Mouse (Mus musculus) layer of hippocampus, adult 11-12 months (tissue): ENCODE measurements around the gene Thumpd1.
A peak's percentile ranks its signal among the peaks of the same experiment; 100 is the strongest.

Experiments used
- DNase-seq: peaks from one replicate; pipeline ENCODE4 v3.0.0; 2022; ENCODE audit warnings: low spot score

Gene Thumpd1

DNA sequence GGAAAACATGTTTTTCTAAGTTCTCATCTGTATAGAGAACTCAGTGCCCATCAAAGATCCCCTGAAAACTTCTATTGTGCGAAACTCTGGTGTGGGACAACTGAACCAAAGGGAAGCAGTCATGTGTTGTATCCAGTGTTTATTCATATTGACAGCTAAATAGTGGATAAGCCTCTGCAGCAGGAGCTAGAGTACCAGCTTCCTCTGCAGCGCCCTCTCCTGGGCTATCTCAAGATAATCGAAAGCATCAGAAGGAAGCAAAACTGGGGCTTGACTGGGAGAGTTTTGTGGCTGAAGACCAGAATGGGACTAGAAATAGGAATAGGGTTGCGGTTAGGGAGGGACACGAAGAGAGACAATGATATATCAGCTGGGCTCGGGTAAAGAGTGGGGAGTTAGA is 49.7 kb downstream of the Thumpd1 start:
- peak; percentile 16 for DNase-seq

DNA sequence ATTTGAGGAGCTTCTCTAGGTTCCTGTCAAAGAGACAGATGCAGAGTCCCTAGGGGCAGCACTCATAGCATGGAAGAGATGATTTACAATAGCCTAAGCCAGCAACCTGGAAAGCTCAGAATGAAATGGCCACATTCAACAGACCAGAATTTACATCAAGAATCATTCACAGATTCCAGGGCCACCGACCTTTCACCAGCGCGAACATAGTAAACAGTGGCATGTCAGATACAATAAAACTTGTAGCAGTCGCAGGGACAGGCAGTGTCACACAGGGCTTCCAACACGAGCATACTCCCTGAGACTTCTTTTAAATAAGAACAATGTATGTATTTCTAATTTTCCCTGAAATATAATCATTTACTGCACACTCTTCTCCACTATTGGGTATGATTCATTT is 50.2 kb downstream of the Thumpd1 start:
- no peak for DNase-seq

DNA sequence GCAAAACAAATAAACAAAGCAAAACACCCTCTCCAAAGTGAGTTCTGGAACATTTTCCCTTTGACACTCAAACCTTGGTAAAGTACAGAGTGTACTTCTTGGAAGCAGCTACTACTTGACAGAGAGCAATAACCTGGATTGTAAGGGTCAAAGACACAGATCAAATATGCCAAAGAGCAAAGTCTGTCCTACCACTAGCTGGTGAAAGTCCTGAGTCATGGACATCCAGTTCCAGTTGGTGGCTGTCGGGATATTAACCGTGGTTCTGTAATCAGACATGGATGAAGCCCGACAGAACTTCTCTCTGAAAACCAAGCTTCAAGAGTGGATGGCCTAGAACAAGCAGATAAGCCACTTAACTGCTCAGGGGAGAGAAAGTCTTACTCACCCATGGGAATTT is 52.7 kb downstream of the Thumpd1 start:
- no peak for DNase-seq
